Mouse (Mus musculus) forebrain, embryonic 16.5 days (tissue): ENCODE results near the gene Mmp24. TPM values are rescaled to one million over a fixed set of nuclear protein-coding genes. Genes with fewer than 3 reads are reported as not detected.
A peak's percentile ranks its signal among the peaks of the same experiment; 100 is the strongest.

ENCODE experiments used
- ATAC-seq: fragments of 200-750 bp; cut with Nextera tagmentation; 2 replicates; pipeline ENCODE4 v1.8.0; 2017; ENCODE audit warnings: mild to moderate bottlenecking, moderate library complexity
- H3K27ac ChIP-seq: fragments of 300-500 bp; sonication (generic); 2 replicates; pipeline ENCODE4 v1.5.1; 2014; ENCODE audit warnings: low read length, control low read depth
- H3K27me3 ChIP-seq: fragments of 300-500 bp; sonication (generic); replicated peaks from 2 replicates; pipeline ENCODE4 v1.6.1; 2014; ENCODE audit warnings: low read length; ENCODE audit not compliant: control insufficient read depth, insufficient read depth
- H3K36me3 ChIP-seq: fragments of 300-500 bp; sonication (generic); 2 replicates; pipeline ENCODE4 v1.6.1; 2014; ENCODE audit not compliant: control insufficient read depth, insufficient read depth
- H3K4me1 ChIP-seq: fragments of 300-500 bp; sonication (generic); replicated peaks from 2 replicates; pipeline ENCODE4 v1.6.1; 2014; ENCODE audit warnings: low read length; ENCODE audit not compliant: control insufficient read depth, insufficient read depth
- H3K4me2 ChIP-seq: fragments of 300-500 bp; sonication (generic); 2 replicates; pipeline ENCODE4 v1.6.1; 2014; ENCODE audit warnings: mild to moderate bottlenecking, low read length, control low read depth
- H3K4me3 ChIP-seq: fragments of 300-500 bp; sonication (generic); replicated peaks from 2 replicates; pipeline ENCODE4 v1.5.1; 2014; ENCODE audit warnings: mild to moderate bottlenecking, low read length, control low read depth
- H3K9ac ChIP-seq: fragments of 300-500 bp; sonication (generic); replicated peaks from 2 replicates; pipeline ENCODE4 v1.6.1; 2014; ENCODE audit warnings: low read depth, low read length, control low read depth
- H3K9me3 ChIP-seq: fragments of 300-500 bp; sonication (generic); 2 replicates; pipeline ENCODE4 v1.6.1; 2016; ENCODE audit warnings: low read length; ENCODE audit not compliant: control insufficient read depth
- WGBS: fragments of 180-500 bp; shearing (Covaris S2); extraction: QIAGEN DNeasy Blood & Tissue Kit; methylation state at CpG from one replicate; pipeline ENCODE4 v1.1.7; 2014; 5-methylcytosine and 5-hydroxymethylcytosine counted together
- polyA plus RNA-seq: library from polyadenylated mRNA; unstranded; fragments of >200 nt; fragmentation: Nextera tagmentation; extraction: Ambion mirVana; gene quantifications from 2 replicates; pipeline ENCODE4 v1.2.1, GENCODE M21; 2015

Gene Mmp24
- polyA plus RNA-seq, 1 experiment from 2014 or later: 13.9 TPM

- Histone ChIP-seq H3K27ac (no peak overlapping the region), H3K9ac (no peak overlapping the region), H3K27me3 (peaks cover 15% of the 10 kb centered on the region), H3K4me1 (peaks cover 27% of the 10 kb centered on the region), H3K4me2 (no peak overlapping the region), H3K36me3 (no peaks in the 10 kb centered on the region), H3K9me3 (no peaks in the 10 kb centered on the region), H3K4me3 (no peak overlapping the region)
- WGBS: 55% methylated on average over 4 of the region's 4 CpGs
- ATAC-seq: no peak
Measured at GRCm38 (mm10) chr2:155773664-155774063, 1.5 kb upstream of the Mmp24 start.

- Histone ChIP-seq H3K4me1 (peaks cover 33% of the 10 kb centered on the region), H3K9me3 (no peaks in the 10 kb centered on the region), H3K4me3 (peak overlapping the region; percentile 76), H3K36me3 (no peaks in the 10 kb centered on the region), H3K27ac (no peak overlapping the region), H3K27me3 (peaks cover 15% of the 10 kb centered on the region), H3K9ac (peak overlapping the region; percentile 92), H3K4me2 (peak overlapping the region; percentile 80)
- ATAC-seq: no peak
- WGBS: 56% methylated on average over 11 of the region's 11 CpGs
Measured at GRCm38 (mm10) chr2:155774261-155774926, 748 bp upstream of the Mmp24 start.

- peak overlapping the region; percentile 92 for H3K9ac ChIP-seq
- H3K4me2 ChIP-seq: peak overlapping the region; percentile 58
- H3K4me1 ChIP-seq: peaks cover 35% of the 10 kb centered on the region
- peak; percentile 84 for ATAC-seq
- H3K27ac ChIP-seq: peak overlapping the region; percentile 59
- H3K4me3 ChIP-seq: peak overlapping the region; percentile 76
- peaks cover 15% of the 10 kb centered on the region for H3K27me3 ChIP-seq
- H3K36me3 ChIP-seq: no peaks in the 10 kb centered on the region
- WGBS: under 1% methylated on average over 38 of the region's 44 CpGs
- H3K9me3 ChIP-seq: no peaks in the 10 kb centered on the region
Measured at GRCm38 (mm10) chr2:155775685-155776263, 632 bp downstream of the Mmp24 start.

GRCm38 (mm10) chr2:155776824-155777687 lies 1.9 kb downstream of the Mmp24 start:
- Histone ChIP-seq H3K4me2 (no peak overlapping the region; the same call in 1 of the 2 replicates), H3K9ac (no peak overlapping the region), H3K27me3 (peaks cover 15% of the 10 kb centered on the region), H3K9me3 (no peaks in the 10 kb centered on the region), H3K36me3 (no peaks in the 10 kb centered on the region), H3K27ac (no peak overlapping the region), H3K4me1 (peaks cover 35% of the 10 kb centered on the region), H3K4me3 (no peak overlapping the region)
- WGBS: 69% methylated on average over 10 of the region's 10 CpGs
- no peak for ATAC-seq

GRCm38 (mm10) chr2:155777688-155777985 lies 2.5 kb downstream of the Mmp24 start:
- 81% methylated on average over 4 of the region's 4 CpGs for WGBS
- Histone ChIP-seq H3K27ac (no peak overlapping the region), H3K4me1 (peaks cover 35% of the 10 kb centered on the region), H3K9ac (no peak overlapping the region), H3K4me2 (no peak overlapping the region), H3K36me3 (no peaks in the 10 kb centered on the region), H3K9me3 (no peaks in the 10 kb centered on the region), H3K27me3 (peaks cover 12% of the 10 kb centered on the region), H3K4me3 (no peak overlapping the region)
- ATAC-seq: no peak

- WGBS: 59% methylated on average over 6 of the region's 6 CpGs
- H3K27ac ChIP-seq: no peak overlapping the region
- H3K36me3 ChIP-seq: no peaks in the 10 kb centered on the region
- no peak overlapping the region for H3K4me3 ChIP-seq
- peaks cover 12% of the 10 kb centered on the region for H3K27me3 ChIP-seq
- H3K4me1 ChIP-seq: peaks cover 35% of the 10 kb centered on the region
- ATAC-seq: no peak
- no peak overlapping the region for H3K9ac ChIP-seq
- H3K9me3 ChIP-seq: no peaks in the 10 kb centered on the region
- no peak overlapping the region for H3K4me2 ChIP-seq
Measured at GRCm38 (mm10) chr2:155778004-155778403, 2.9 kb downstream of the Mmp24 start.

- Histone ChIP-seq H3K36me3 (no peaks in the 10 kb centered on the region), H3K4me3 (no peak overlapping the region), H3K4me1 (peaks cover 35% of the 10 kb centered on the region), H3K27ac (no peak overlapping the region), H3K4me2 (no peak overlapping the region), H3K9ac (no peak overlapping the region), H3K27me3 (0 out of 2 replicates have a peak, but pooled peaks cover 6% of the 10 kb centered on the region), H3K9me3 (no peaks in the 10 kb centered on the region)
- WGBS: 38% methylated on average over 7 of the region's 7 CpGs
- ATAC-seq: no peak
Measured at GRCm38 (mm10) chr2:155779066-155779465, 3.9 kb downstream of the Mmp24 start.

GRCm38 (mm10) chr2:155779506-155779905 lies 4.4 kb downstream of the Mmp24 start:
- Histone ChIP-seq H3K4me2 (no peak overlapping the region), H3K27me3 (0 out of 2 replicates have a peak, but pooled peaks cover 6% of the 10 kb centered on the region), H3K36me3 (no peaks in the 10 kb centered on the region), H3K9me3 (no peaks in the 10 kb centered on the region), H3K9ac (no peak overlapping the region), H3K4me3 (no peak overlapping the region), H3K4me1 (peaks cover 34% of the 10 kb centered on the region), H3K27ac (no peak overlapping the region)
- 73% methylated on average over 3 of the region's 3 CpGs for WGBS
- ATAC-seq: no peak

- Histone ChIP-seq H3K27me3 (no peaks in the 10 kb centered on the region), H3K4me2 (no peak overlapping the region), H3K9me3 (no peaks in the 10 kb centered on the region), H3K9ac (no peak overlapping the region), H3K36me3 (no peaks in the 10 kb centered on the region), H3K27ac (no peak overlapping the region), H3K4me3 (no peak overlapping the region), H3K4me1 (peaks cover 7% of the 10 kb centered on the region; the same call in 1 of the 2 replicates)
- no peak for ATAC-seq
- 77% methylated on average over 6 of the region's 6 CpGs for WGBS
Measured at GRCm38 (mm10) chr2:155784534-155784933, 9.4 kb downstream of the Mmp24 start.
